Mouse (Mus musculus) testis, postnatal 10 days (tissue): ENCODE results near the gene Cdcp1.

Source experiments
- DNase-seq: peaks from one replicate; pipeline ENCODE4 v3.0.0; 2021; ENCODE audit warnings: low spot score

Cdcp1 gene

DNA sequence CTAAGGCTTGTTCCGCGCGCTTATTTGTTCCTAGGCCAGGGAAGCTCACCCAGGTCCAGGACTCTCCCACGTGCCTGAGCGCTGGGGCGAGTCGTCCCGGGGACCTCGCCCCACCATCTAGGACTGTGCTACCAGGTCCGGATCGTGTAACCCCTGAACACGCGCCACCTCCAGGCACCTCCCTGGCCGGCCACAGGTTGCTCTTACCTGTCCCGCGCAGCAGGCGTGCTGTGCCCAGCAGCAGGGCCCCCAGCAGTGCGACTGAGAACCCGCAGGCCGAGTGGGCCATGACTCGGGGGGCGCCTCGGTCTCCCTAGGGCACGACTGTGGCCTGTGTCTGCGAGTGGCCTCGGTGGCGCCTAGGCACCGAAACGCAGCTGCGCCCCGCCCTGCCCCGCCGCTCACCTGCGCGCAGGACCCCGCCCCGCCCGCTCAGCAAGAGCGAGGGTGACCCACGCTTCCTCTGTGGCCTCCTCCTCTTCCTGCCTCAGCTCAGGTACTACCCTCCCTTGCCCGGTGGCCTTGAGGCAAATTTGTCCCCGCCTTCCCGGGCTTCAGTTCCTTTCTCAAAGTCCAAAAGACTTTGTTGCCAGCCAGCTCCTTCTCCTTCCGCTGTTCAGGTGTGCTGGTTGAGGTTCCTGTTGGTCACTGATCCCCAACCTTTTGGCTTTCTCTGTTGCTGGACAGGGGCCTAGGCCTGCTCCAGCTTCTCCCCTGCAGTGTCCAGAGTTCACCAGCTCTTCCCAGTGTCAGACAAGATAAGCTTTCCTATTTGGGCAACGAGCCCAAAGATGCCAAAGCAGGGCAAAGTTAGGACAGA, at the start of gene Cdcp1:
Gene Cdcp1, minus strand, starts transcription at position 418 of the 820 bp plus-strand sequence.
- no peak for DNase-seq

- peak; percentile 85 for DNase-seq
These were observed 44.8 kb upstream of the Cdcp1 start, which contains the start of gene Tmem158 for GRCm38 (mm10) chr9:123260611-123261021. Gene Tmem158, minus strand, starts transcription at chr9:123260764.

DNA sequence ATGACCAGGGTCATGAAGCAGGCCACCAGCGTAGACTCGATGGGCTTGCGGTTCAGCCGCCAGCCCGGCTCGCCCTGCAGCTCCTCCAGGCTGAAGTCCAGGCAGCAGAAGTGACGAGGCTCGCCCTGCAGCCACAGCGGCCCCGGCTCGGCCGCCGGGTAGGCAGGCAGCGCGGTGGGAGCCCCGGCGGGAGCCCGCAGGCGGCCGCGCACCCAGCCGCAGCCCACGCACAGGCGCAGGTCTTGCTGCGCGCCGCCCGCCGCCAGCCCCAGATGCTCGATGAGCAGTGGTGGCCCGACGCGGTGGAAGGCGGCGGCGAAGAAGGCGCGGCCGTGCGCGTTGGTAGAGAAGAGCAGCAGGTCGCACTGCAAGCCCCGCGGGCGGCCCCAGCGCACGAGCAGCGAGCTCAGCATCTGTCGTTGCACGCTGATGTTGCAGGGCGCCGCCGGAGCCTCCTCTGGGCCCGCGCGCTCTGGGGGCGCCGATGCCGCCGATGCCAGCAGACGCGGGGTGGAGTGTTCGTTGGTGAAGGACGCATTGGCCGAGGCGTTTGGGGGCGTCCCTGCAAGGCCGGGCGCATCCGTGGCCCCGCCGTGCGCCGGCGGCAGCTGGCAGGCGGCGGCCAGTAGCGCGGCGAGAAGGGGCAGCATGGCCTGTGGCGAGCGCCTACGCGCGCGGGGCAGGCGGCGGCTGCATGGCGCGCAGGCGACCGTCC, 44.2 kb upstream of the Cdcp1 start:
- DNase-seq, result peak; percentile 59

DNA sequence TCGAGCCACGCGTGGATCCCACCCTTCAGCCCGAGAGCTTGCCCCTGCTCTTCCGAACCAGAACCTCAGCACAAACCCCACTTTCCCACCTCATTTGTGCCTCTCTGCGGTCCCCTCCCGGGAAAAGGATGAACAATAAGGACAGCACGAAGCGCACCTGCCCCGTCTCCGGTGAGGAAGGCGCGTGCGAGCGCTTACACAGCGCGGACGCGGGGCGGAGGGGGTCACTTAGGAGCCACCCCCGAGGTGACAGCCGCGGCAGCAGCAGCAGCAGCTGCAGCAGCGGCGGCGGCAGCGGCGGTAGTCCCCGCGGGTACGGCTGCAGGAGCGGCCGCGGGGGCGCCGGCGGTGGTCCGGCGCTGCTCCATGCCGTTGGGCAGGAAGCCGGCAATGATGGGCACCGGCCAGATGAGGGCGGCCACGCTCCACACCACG, 43.6 kb upstream of the Cdcp1 start:
- peak; percentile 87 for DNase-seq

- no peak for DNase-seq
These were observed 43.0 kb upstream of the Cdcp1 start for GRCm38 (mm10) chr9:123258796-123259195.

DNA sequence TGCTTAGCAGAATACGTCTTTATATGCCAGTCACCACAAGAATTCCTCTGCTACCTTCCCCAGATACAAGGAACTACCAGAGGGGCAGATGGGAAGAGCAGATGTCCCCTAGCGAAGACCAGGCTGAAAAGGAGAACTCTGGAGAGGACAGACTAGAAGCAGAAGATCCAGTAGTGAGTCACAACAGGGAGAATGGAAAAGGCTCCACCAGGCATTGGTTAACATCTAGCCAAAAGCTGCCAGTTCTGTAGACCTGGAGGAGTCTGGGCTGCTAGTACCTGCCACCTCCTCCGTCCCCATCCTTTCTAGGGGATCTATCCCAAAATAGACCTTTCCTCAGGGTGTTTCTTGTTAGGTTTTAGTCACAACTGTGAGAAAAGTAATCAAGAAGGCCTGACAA, 39.9 kb upstream of the Cdcp1 start:
- DNase-seq, result no peak

GRCm38 (mm10) chr9:123247992-123248391, 32.2 kb upstream of the Cdcp1 start:
- DNase-seq, result no peak

DNA sequence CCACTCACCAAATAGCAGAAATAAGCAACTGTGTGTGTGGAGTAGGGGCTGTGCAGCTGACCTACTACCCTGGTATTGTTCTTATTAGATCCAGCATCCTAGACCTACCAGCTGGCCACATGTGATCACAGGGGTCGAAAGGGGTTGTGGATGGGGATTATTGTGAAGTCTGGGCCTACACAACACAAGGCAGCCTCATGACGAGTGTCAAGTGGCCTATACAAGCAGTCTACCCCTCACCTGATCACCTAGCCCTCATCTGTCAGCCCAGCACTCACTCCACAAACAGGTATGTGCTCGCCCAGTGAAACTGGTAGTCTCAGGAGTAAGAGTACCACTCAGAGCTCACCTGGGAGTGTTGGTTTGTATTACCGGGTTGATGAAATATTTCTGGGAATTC, 29.3 kb upstream of the Cdcp1 start:
- no peak for DNase-seq

- DNase-seq, result no peak
These were observed 28.1 kb upstream of the Cdcp1 start for GRCm38 (mm10) chr9:123243988-123244387.

DNA sequence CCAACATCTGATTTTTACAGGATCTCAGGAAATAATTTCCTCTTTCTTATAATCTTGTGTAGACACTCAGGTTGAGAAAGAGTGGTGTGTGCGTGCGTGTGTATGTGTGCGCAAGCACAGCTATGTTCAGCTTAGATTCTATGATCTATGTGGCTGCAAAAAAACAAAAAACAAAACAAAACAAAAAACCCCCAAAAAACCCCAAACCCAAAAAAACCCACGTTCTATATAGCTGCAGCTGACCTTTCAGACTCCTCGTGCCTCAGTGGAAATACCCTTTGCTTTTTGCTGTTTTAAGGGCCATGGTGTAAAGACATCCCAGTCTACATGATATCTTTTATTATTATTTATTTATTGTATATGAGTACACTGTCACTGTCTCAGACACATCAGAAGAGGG, 25.4 kb upstream of the Cdcp1 start:
- no peak for DNase-seq

DNA sequence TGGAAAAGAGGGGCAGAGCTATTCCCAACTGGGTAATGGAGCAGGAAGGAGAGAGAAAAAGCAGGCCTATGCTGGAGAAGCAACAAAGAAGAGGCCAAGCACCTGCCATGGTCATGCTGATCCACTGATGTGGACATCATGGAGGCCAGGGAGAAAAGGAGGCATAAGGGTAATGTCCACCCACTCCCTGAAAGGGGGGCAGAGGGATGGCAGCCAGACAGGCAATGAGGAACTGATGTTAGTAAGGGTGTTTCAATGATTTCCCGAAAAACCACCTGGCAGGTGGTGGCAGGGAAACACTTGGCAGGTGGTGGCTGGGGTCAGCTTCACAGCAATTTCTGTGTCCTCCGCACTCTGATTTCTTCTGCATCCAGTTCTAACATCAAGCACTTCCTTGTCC, 24.9 kb upstream of the Cdcp1 start:
- DNase-seq, result no peak

- no peak for DNase-seq
These were observed 24.4 kb upstream of the Cdcp1 start for GRCm38 (mm10) chr9:123240271-123240670.

- DNase-seq, result no peak
These were observed 23.8 kb upstream of the Cdcp1 start for GRCm38 (mm10) chr9:123239651-123240050.

DNA sequence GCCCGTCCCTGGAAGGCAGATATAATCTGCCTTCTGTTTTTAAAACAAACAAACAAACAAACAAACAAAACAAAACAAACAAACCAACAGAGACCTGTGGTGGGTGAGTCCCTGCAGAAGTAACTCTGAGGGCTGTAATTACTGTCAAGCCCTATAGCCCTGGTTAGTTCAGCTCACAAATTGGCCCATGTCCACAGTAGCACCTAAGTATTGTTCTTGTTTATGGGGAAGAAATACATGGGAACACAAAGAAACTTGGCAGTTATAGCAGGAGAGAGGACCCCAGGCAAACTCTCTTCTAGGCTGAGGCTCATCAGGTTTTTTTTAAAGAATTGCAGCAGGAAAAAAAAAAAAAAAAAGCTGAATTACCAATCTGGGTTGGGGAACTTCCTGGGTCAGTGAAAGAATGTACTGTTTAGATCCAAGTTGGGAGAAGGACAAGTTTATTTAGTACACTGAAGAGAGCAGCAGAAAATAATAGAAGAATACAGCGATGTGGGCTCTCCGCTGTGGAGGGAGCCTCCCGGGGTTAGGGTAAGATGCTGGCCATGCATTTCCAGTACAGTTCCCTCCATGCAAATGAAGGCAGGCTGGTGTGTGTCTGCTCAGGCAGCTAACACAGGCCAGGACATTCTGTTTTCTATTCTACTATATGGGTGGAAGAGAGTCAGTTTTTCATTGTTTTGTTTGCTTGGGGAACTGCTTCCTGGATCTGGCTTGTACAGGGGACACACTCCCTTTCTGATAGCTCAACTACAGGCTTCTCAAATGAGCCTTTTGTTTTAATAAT, 22.6 kb upstream of the Cdcp1 start:
- DNase-seq, result no peak

- peak; percentile 54 for DNase-seq
These were observed 21.9 kb upstream of the Cdcp1 start for GRCm38 (mm10) chr9:123237739-123238138.

DNA sequence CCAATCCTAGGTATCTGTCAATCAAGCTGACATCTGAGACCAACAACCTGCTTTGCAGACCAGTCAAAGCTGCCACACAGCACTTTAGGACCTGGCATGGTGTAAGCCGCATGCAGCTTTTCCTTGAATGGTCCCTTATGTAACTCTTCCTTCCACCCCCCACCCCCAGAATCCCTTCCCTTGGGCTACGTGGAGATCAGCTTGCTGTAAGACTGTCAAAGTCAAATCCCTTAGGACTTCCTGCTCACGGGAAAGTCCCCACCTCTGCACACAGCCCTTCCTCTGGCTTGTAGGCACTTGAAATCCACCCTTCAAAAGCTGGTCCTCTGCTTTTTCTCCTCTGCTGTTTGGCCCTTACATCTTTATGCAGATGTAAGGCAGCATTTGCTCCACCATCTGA, 19.8 kb upstream of the Cdcp1 start:
- no peak for DNase-seq

DNA sequence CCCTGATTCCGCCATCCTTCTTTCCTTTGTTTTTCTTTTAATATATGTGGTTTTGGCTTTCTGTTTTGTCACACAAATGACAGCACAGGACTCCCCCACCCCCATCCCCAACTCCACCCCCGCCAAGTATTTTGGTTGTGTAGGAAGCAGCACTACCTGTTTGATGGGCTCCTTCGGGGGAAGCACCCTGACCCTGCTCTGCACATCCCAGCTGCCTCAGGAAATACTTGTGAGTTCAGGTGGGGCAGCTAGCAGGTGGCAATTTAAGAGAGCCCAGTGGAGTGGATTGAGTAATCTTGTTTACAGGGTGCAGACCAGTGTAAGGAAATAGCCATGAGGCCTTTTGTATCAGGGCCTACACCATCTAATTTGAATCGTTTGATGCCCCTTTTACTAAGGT, 14.0 kb upstream of the Cdcp1 start:
- no peak for DNase-seq

DNA sequence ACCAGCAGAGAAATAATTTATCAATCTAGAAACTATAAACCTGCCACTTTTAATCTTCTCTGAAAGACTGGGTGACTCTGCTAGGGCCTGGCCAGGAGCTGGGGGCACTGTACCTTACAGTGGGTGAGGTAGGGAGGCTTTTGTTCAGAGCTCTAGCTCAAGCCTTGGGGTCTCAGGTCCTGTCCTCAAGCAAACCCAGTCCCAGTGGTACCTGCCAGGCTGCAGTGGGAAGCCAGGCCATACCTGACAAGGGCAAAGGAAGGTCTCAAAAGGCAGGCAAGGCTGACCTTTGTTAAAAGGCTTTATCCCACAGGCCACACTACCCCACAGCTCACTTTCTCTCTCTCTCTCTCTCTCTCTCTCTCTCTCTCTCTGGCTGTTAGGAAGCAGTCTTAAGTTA, 12.8 kb upstream of the Cdcp1 start:
- DNase-seq, result no peak

GRCm38 (mm10) chr9:123227106-123227750, 11.4 kb upstream of the Cdcp1 start:
- DNase-seq, result no peak

DNA sequence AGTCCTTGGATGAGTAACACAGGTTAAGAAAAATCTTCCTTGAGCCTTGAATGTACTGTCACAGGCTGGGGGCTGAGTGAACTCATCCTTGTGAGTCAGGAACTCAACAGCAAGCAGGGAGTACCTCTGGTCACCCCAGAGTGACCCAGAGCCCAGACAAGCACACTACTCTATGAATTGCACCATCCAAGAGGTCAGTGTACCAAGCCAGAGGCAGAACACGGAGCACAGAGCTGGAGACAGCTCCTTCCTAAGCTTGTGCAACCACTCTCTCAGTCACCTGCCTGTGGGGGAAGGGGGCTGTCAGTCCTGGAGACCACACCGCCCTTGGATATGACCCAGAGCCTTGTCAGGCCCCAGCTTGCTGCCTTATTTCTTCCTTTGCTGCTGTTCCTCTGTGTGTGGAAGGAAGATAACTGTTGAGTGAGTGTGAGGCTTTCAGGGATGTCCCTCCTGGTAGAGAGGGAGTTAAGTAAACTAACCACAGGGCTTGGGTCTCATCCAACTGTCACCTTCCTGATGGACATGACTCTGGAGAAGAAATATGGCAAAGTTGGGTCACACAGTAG, 9.1 kb upstream of the Cdcp1 start:
- DNase-seq, result no peak

GRCm38 (mm10) chr9:123219826-123220225, 4.0 kb upstream of the Cdcp1 start:
- DNase-seq, result no peak

DNA sequence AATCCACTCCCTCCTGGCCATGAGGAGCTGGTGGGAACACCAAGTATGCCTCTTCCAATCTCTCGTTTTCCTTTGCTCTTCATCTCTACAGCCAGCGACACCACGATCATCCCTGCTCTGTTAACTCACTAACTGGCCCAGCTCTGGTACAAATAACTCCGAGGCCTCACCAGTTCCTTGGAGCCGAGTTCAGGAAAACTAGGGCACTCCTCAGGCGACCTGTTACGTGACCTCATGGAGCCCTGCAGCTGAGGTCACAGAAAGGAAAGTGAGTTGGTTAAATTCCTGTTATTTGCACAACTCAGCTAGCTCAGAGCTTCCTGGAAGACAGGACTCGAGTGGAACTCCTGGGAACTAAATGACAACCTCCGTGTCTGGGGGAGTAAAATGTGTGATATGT, 2.5 kb downstream of the Cdcp1 start:
- no peak for DNase-seq
